Mouse (Mus musculus): ENCODE measurements around the gene Pigp. TPM values are rescaled to one million over a fixed set of nuclear protein-coding genes. Genes with fewer than 3 reads are reported as not detected.
A peak's percentile ranks its signal among the peaks of the same experiment; 100 is the strongest.

The Pigp gene
- polyA plus RNA-seq (2012; rRNA removed), result 10.1 and 11.2 TPM in 2 replicates

- H3K27me3 ChIP-seq (ENCODE audit: control insufficient read depth, insufficient read depth, low read length), result no peaks in the 10 kb centered on the region
- under 1% methylated on average over 43 of the region's 43 CpGs for WGBS
- peaks cover 9% of the 10 kb centered on the region; the same call in 1 of the 2 replicates for H3K4me1 ChIP-seq (ENCODE audit: control insufficient read depth, insufficient read depth, insufficient read length, low read length)
- no peaks in the 10 kb centered on the region for H3K36me3 ChIP-seq (ENCODE audit: control insufficient read depth, insufficient read depth, low read length)
- TF ChIP-seq POLR2A (IDR thresholded peaks at IDR 0.05; ENCODE audit: low read depth, low read length) (no peak), CTCF (IDR thresholded peaks at IDR 0.05; ENCODE audit: extremely low read depth, insufficient read length, insufficient replicate concordance, low read depth, low read length) (peak; percentile 57; the same call in 1 of the 2 replicates)
- H3K27ac ChIP-seq (ENCODE audit: insufficient read depth, low read depth, low read length), result peak within 1 kb of the TSS; percentile 84
- H3K4me3 ChIP-seq (ENCODE audit: low read depth, low read length), result peak within 1 kb of the TSS; percentile 90
Observed at GRCm38 (mm10) chr16:94371301-94371931, at the start of gene Pigp. TSS of gene Pigp (minus strand) at chr16:94371842.

GRCm38 (mm10) chr16:94420498-94420897, 48.9 kb upstream of the Pigp start:
- 98% methylated on average over 3 of the region's 3 CpGs for WGBS
- Histone ChIP-seq H3K4me1 (ENCODE audit: control insufficient read depth, insufficient read depth, insufficient read length, low read length) (no peaks in the 10 kb centered on the region), H3K36me3 (ENCODE audit: control insufficient read depth, insufficient read depth, low read length) (peaks cover 33% of the 10 kb centered on the region), H3K27me3 (ENCODE audit: control insufficient read depth, insufficient read depth, low read length) (no peaks in the 10 kb centered on the region), H3K4me3 (ENCODE audit: low read depth, low read length) (no peak overlapping the region), H3K27ac (ENCODE audit: insufficient read depth, low read depth, low read length) (no peak overlapping the region)
- TF ChIP-seq POLR2A (IDR thresholded peaks at IDR 0.05; ENCODE audit: low read depth, low read length) (no peak), CTCF (IDR thresholded peaks at IDR 0.05; ENCODE audit: extremely low read depth, insufficient read length, insufficient replicate concordance, low read depth, low read length) (peak; percentile 36; the same call in 1 of the 2 replicates)

- 82% methylated on average over 6 of the region's 6 CpGs for WGBS
- TF ChIP-seq POLR2A (IDR thresholded peaks at IDR 0.05; ENCODE audit: low read depth, low read length) (no peak), CTCF (IDR thresholded peaks at IDR 0.05; ENCODE audit: extremely low read depth, insufficient read length, insufficient replicate concordance, low read depth, low read length) (no peak)
- H3K27me3 ChIP-seq (ENCODE audit: control insufficient read depth, insufficient read depth, low read length), result no peaks in the 10 kb centered on the region
- no peak overlapping the region for H3K4me3 ChIP-seq (ENCODE audit: low read depth, low read length)
- H3K4me1 ChIP-seq (ENCODE audit: control insufficient read depth, insufficient read depth, insufficient read length, low read length), result no peaks in the 10 kb centered on the region
- H3K36me3 ChIP-seq (ENCODE audit: control insufficient read depth, insufficient read depth, low read length), result peaks cover 14% of the 10 kb centered on the region
- no peak overlapping the region for H3K27ac ChIP-seq (ENCODE audit: insufficient read depth, low read depth, low read length)
Observed at GRCm38 (mm10) chr16:94414151-94414550, 42.5 kb upstream of the Pigp start.

GRCm38 (mm10) chr16:94412760-94413159, 41.1 kb upstream of the Pigp start:
- Histone ChIP-seq H3K27me3 (ENCODE audit: control insufficient read depth, insufficient read depth, low read length) (no peaks in the 10 kb centered on the region), H3K4me3 (ENCODE audit: low read depth, low read length) (no peak overlapping the region), H3K4me1 (ENCODE audit: control insufficient read depth, insufficient read depth, insufficient read length, low read length) (no peaks in the 10 kb centered on the region), H3K36me3 (ENCODE audit: control insufficient read depth, insufficient read depth, low read length) (peaks cover 11% of the 10 kb centered on the region), H3K27ac (ENCODE audit: insufficient read depth, low read depth, low read length) (no peak overlapping the region)
- 97% methylated on average over 4 of the region's 4 CpGs for WGBS
- TF ChIP-seq POLR2A (IDR thresholded peaks at IDR 0.05; ENCODE audit: low read depth, low read length) (no peak), CTCF (IDR thresholded peaks at IDR 0.05; ENCODE audit: extremely low read depth, insufficient read length, insufficient replicate concordance, low read depth, low read length) (no peak)

- no peaks in the 10 kb centered on the region for H3K27me3 ChIP-seq (ENCODE audit: control insufficient read depth, insufficient read depth, low read length)
- TF ChIP-seq CTCF (IDR thresholded peaks at IDR 0.05; ENCODE audit: extremely low read depth, insufficient read length, insufficient replicate concordance, low read depth, low read length), result no peak
- no peak for TF ChIP-seq POLR2A (IDR thresholded peaks at IDR 0.05; ENCODE audit: low read depth, low read length)
- H3K4me1 ChIP-seq (ENCODE audit: control insufficient read depth, insufficient read depth, insufficient read length, low read length), result no peaks in the 10 kb centered on the region
- no peak overlapping the region for H3K27ac ChIP-seq (ENCODE audit: insufficient read depth, low read depth, low read length)
- H3K4me3 ChIP-seq (ENCODE audit: low read depth, low read length), result no peak overlapping the region
- H3K36me3 ChIP-seq (ENCODE audit: control insufficient read depth, insufficient read depth, low read length), result peaks cover 11% of the 10 kb centered on the region
- 50% methylated on average over 2 of the region's 2 CpGs for WGBS
Observed at GRCm38 (mm10) chr16:94412198-94412597, 40.6 kb upstream of the Pigp start.

- Histone ChIP-seq H3K36me3 (ENCODE audit: control insufficient read depth, insufficient read depth, low read length) (peaks cover 12% of the 10 kb centered on the region), H3K27me3 (ENCODE audit: control insufficient read depth, insufficient read depth, low read length) (no peaks in the 10 kb centered on the region), H3K4me3 (ENCODE audit: low read depth, low read length) (no peak overlapping the region), H3K27ac (ENCODE audit: insufficient read depth, low read depth, low read length) (no peak overlapping the region), H3K4me1 (ENCODE audit: control insufficient read depth, insufficient read depth, insufficient read length, low read length) (no peaks in the 10 kb centered on the region)
- TF ChIP-seq POLR2A (IDR thresholded peaks at IDR 0.05; ENCODE audit: low read depth, low read length) (no peak), CTCF (IDR thresholded peaks at IDR 0.05; ENCODE audit: extremely low read depth, insufficient read length, insufficient replicate concordance, low read depth, low read length) (no peak)
- WGBS, result 75% methylated on average over 3 of the region's 3 CpGs
Observed at GRCm38 (mm10) chr16:94411287-94411686, 39.6 kb upstream of the Pigp start.

GRCm38 (mm10) chr16:94402185-94402584, 30.5 kb upstream of the Pigp start:
- no peak overlapping the region for H3K27ac ChIP-seq (ENCODE audit: insufficient read depth, low read depth, low read length)
- TF ChIP-seq POLR2A (IDR thresholded peaks at IDR 0.05; ENCODE audit: low read depth, low read length) (no peak), CTCF (IDR thresholded peaks at IDR 0.05; ENCODE audit: extremely low read depth, insufficient read length, insufficient replicate concordance, low read depth, low read length) (no peak)
- H3K36me3 ChIP-seq (ENCODE audit: control insufficient read depth, insufficient read depth, low read length), result peaks cover 5% of the 10 kb centered on the region
- H3K27me3 ChIP-seq (ENCODE audit: control insufficient read depth, insufficient read depth, low read length), result no peaks in the 10 kb centered on the region
- H3K4me3 ChIP-seq (ENCODE audit: low read depth, low read length), result no peak overlapping the region
- WGBS, result 74% methylated on average over 4 of the region's 4 CpGs
- no peaks in the 10 kb centered on the region for H3K4me1 ChIP-seq (ENCODE audit: control insufficient read depth, insufficient read depth, insufficient read length, low read length)
